ENCODE assay signal across 25 mouse cellular contexts in genomic region chr10:4407191-4407590, GRCm38 (mm10).
"Had no signal": no experiment of that assay in that cellular context is flagged by ENCODE, and none has a peak within 500 bp of the region (broad histone marks: within the 10 kb centered on the region; RNA-seq: fewer than 3 reads in every experiment).

No protein-coding gene starts in this region.

- H3K4me2 ChIP-seq: heart, embryonic 11.5 days; heart, embryonic 13.5 days; heart, embryonic 15.5 days; hindbrain, embryonic 12.5 days; hindbrain, embryonic 15.5 days; limb, embryonic 13.5 days; limb, embryonic 15.5 days; liver, embryonic 11.5 days had no signal

- ATAC-seq: hindbrain, postnatal 0 days; intestine, embryonic 16.5 days had no signal

- H3K4me3 ChIP-seq: heart, adult 2 months; heart, embryonic 13.5 days; heart, embryonic 15.5 days; hindbrain, embryonic 10.5 days; hindbrain, embryonic 12.5 days; hindbrain, embryonic 15.5 days; layer of hippocampus, adult 2 months; left cerebral cortex, adult 2 months; limb, embryonic 13.5 days; limb, embryonic 15.5 days had no signal

- H3K27me3 ChIP-seq: heart, embryonic 13.5 days; heart, embryonic 15.5 days; hindbrain, embryonic 12.5 days; hindbrain, embryonic 15.5 days; limb, embryonic 13.5 days; limb, embryonic 15.5 days had no signal

- H3K9ac ChIP-seq: heart, embryonic 13.5 days; heart, embryonic 15.5 days; hindbrain, embryonic 12.5 days; hindbrain, embryonic 15.5 days; limb, embryonic 13.5 days; limb, embryonic 15.5 days; liver, embryonic 14.5 days had no signal

- DNase-seq: gastrocnemius, postnatal 36 days; heart, adult 11 months; heart, adult 2 months; heart, postnatal 14 days; heart, postnatal 4 days; kidney, adult 11 months; kidney, adult 2 months; kidney, postnatal 10 days; kidney, postnatal 25 days; kidney, postnatal 4 days; left cerebral cortex, postnatal 4 days had no signal

- H3K4me1 ChIP-seq: hindbrain, embryonic 15.5 days; limb, embryonic 13.5 days; limb, embryonic 15.5 days had no signal

- H3K27ac ChIP-seq: heart, adult 2 months; heart, embryonic 13.5 days; heart, embryonic 15.5 days; hindbrain, embryonic 10.5 days; hindbrain, embryonic 12.5 days; hindbrain, embryonic 15.5 days; hindbrain, postnatal 0 days; layer of hippocampus, adult 2 months; limb, embryonic 13.5 days; limb, embryonic 15.5 days; liver, embryonic 14.5 days had no signal

- H3K9me3 ChIP-seq: heart, embryonic 13.5 days; heart, embryonic 15.5 days; hindbrain, embryonic 10.5 days; hindbrain, embryonic 12.5 days; hindbrain, embryonic 15.5 days; limb, embryonic 13.5 days; limb, embryonic 15.5 days had no signal
